Mouse (Mus musculus): ENCODE measurements around the gene Tusc2. TPM values are rescaled to one million over a fixed set of nuclear protein-coding genes. Genes with fewer than 3 reads are reported as not detected.
"Not testable (repeated sequence)": the region's sequence is repeated elsewhere in the genome, so short reads cannot be mapped to it uniquely, and the experiment has no call there.

Tusc2 gene
- polyA plus RNA-seq, 1 experiment from 2014 or later: 98.5 TPM

DNA sequence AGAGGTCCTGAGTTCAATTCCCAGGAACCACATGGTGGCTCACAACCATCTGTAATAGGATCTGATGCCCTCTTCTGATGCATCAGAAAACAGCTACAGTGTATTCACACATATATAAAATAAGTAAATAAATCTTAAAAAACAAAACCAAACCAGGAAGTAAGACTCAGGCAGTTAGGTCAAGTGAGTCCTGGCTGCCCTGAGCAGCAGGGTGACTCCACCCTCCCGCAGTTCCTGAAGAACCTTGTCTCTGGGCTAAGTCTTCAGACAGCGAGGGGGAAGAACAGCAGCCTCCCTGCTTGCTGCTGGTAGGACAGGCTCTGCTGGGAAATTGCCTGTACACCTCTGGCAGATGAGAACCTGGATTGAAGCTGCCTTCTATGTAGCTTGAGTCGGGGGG, 6.7 kb upstream of the Tusc2 start:
- Histone ChIP-seq H3K36me3 (ENCODE audit: control insufficient read depth, insufficient read depth) (peaks cover 30% of the 10 kb centered on the region), H3K27me3 (replicated peaks; ENCODE audit: control insufficient read depth, insufficient read depth, low read length) (peaks cover 13% of the 10 kb centered on the region), H3K27ac (ENCODE audit: low read length) (no peak overlapping the region), H3K4me2 (ENCODE audit: low read length) (no peak overlapping the region), H3K4me3 (replicated peaks; ENCODE audit: low read length) (no peak overlapping the region), H3K9ac (replicated peaks; ENCODE audit: low read depth, low read length) (no peak overlapping the region), H3K9me3 (ENCODE audit: control insufficient read depth, low read length) (no peaks in the 10 kb centered on the region), H3K4me1 (replicated peaks; ENCODE audit: control insufficient read depth, insufficient read depth, low read length) (peaks cover 35% of the 10 kb centered on the region)
- 84% methylated on average over 3 of the region's 3 CpGs for WGBS
- no peak for ATAC-seq

DNA sequence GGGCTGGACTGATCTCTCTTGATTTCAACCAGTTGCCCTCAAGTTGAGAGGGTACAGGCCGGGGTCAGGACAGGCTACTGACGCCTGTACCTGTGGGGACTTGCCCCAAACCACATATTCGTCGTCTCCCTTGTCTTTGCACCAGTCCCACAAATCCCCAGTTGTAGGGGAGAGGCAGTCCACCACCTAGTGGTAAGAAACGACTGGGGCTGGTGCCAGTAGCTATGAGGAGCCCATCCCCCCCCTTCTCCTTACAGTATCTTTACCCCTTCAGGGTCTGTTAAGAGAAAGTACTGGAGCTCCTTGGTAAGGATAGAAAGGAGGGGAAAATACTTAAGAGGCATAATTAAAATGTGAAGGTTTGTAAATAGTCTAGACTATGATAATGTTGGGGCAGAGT, 2.5 kb downstream of the Tusc2 start:
- H3K27me3 ChIP-seq (replicated peaks; ENCODE audit: control insufficient read depth, insufficient read depth, low read length); H3K4me2 ChIP-seq (ENCODE audit: low read length); ATAC-seq; H3K4me3 ChIP-seq (replicated peaks; ENCODE audit: low read length); H3K36me3 ChIP-seq (ENCODE audit: control insufficient read depth, insufficient read depth); H3K27ac ChIP-seq (ENCODE audit: low read length); H3K9ac ChIP-seq (replicated peaks; ENCODE audit: low read depth, low read length); H3K9me3 ChIP-seq (ENCODE audit: control insufficient read depth, low read length): not testable (repeated sequence)
- H3K4me1 ChIP-seq (replicated peaks; ENCODE audit: control insufficient read depth, insufficient read depth, low read length): peaks cover 28% of the 10 kb centered on the region
- 52% methylated on average over 5 of the region's 5 CpGs for WGBS

GRCm38 (mm10) chr9:107566041-107566709, 3.1 kb downstream of the Tusc2 start:
- Histone ChIP-seq H3K9me3 (ENCODE audit: control insufficient read depth, low read length) (no peaks in the 10 kb centered on the region), H3K27ac (ENCODE audit: low read length) (no peak overlapping the region), H3K36me3 (ENCODE audit: control insufficient read depth, insufficient read depth) (peaks cover 8% of the 10 kb centered on the region; the same call in 1 of the 2 replicates), H3K27me3 (replicated peaks; ENCODE audit: control insufficient read depth, insufficient read depth, low read length) (no peaks in the 10 kb centered on the region), H3K4me2 (ENCODE audit: low read length) (no peak overlapping the region), H3K9ac (replicated peaks; ENCODE audit: low read depth, low read length) (no peak overlapping the region), H3K4me3 (replicated peaks; ENCODE audit: low read length) (no peak overlapping the region), H3K4me1 (replicated peaks; ENCODE audit: control insufficient read depth, insufficient read depth, low read length) (peaks cover 34% of the 10 kb centered on the region)
- 59% methylated on average over 15 of the region's 15 CpGs for WGBS
- ATAC-seq: no peak

GRCm38 (mm10) chr9:107566855-107567254, 3.8 kb downstream of the Tusc2 start:
- no peaks in the 10 kb centered on the region for H3K27me3 ChIP-seq (replicated peaks; ENCODE audit: control insufficient read depth, insufficient read depth, low read length)
- H3K36me3 ChIP-seq (ENCODE audit: control insufficient read depth, insufficient read depth): peaks cover 6% of the 10 kb centered on the region
- ATAC-seq: no peak
- no peak overlapping the region for H3K27ac ChIP-seq (ENCODE audit: low read length)
- no peak overlapping the region for H3K9ac ChIP-seq (replicated peaks; ENCODE audit: low read depth, low read length)
- H3K9me3 ChIP-seq (ENCODE audit: control insufficient read depth, low read length): no peaks in the 10 kb centered on the region
- H3K4me2 ChIP-seq (ENCODE audit: low read length): no peak overlapping the region
- no peak overlapping the region for H3K4me3 ChIP-seq (replicated peaks; ENCODE audit: low read length)
- WGBS: 70% methylated on average over 3 of the region's 3 CpGs
- peaks cover 41% of the 10 kb centered on the region for H3K4me1 ChIP-seq (replicated peaks; ENCODE audit: control insufficient read depth, insufficient read depth, low read length)

GRCm38 (mm10) chr9:107567702-107568319, 4.8 kb downstream of the Tusc2 start, which contains the start of gene Hyal2:
Gene Hyal2, plus strand, starts transcription at chr9:107567945.
- peak within 1 kb of the TSS; percentile 83 for H3K4me3 ChIP-seq (replicated peaks; ENCODE audit: low read length)
- no peaks in the 10 kb centered on the region for H3K9me3 ChIP-seq (ENCODE audit: control insufficient read depth, low read length)
- H3K4me2 ChIP-seq (ENCODE audit: low read length): peak within 1 kb of the TSS; percentile 95
- no peaks in the 10 kb centered on the region for H3K27me3 ChIP-seq (replicated peaks; ENCODE audit: control insufficient read depth, insufficient read depth, low read length)
- H3K9ac ChIP-seq (replicated peaks; ENCODE audit: low read depth, low read length): peak within 1 kb of the TSS; percentile 88
- H3K4me1 ChIP-seq (replicated peaks; ENCODE audit: control insufficient read depth, insufficient read depth, low read length): peaks cover 46% of the 10 kb centered on the region
- 7% methylated on average over 18 of the region's 18 CpGs for WGBS
- peak within 1 kb of the TSS; percentile 85 for H3K27ac ChIP-seq (ENCODE audit: low read length)
- peaks cover 15% of the 10 kb centered on the region for H3K36me3 ChIP-seq (ENCODE audit: control insufficient read depth, insufficient read depth)
- ATAC-seq: no peak

DNA sequence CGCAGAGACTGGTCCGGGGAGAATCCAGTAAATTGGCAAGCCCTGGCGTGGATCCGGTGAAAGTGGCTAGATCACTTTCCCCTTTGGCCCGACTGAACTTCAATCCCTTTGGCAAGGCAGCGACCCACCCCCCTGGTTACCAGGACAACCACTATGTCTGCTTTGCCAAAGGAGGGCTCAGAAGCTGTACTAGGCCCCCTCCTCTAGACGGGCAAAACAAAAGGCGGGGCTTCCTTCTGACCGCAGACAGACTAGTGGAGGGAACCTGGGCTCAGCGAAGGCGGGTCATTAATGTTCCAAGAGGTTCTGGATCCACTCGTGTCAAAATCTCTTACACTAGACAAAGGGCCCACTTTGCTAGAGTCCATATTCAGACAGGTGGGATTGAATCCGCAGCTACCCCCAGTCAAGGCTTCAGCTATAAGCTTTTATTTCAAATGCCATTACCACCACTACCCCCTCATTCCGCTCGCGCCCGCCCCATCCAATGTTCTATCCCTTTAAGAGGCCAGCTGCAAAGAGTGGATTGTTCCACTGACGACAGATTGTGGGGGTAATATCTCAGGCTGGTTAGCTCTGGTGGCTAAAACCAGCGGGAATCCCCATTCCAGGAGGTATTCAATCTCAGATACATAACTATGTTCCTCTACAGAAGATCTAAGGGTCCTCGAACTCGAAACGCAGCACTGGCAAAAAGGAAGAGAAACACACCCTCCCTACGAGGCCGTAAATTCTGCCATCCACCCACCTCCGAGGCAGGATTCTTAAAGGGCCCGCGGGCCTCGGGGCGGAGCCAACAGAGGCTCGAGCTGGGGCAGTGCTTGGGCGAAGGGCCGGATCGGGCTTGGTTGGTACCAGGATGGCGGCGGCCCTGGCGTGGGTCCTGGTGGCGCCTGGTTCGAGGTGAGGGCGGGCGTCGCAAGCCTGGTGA, 5.5 kb downstream of the Tusc2 start:
- Histone ChIP-seq H3K9me3 (ENCODE audit: control insufficient read depth, low read length) (no peaks in the 10 kb centered on the region), H3K4me1 (replicated peaks; ENCODE audit: control insufficient read depth, insufficient read depth, low read length) (peaks cover 44% of the 10 kb centered on the region), H3K4me3 (replicated peaks; ENCODE audit: low read length) (peak overlapping the region; percentile 83), H3K4me2 (ENCODE audit: low read length) (peak overlapping the region; percentile 95), H3K27me3 (replicated peaks; ENCODE audit: control insufficient read depth, insufficient read depth, low read length) (no peaks in the 10 kb centered on the region), H3K27ac (ENCODE audit: low read length) (peak overlapping the region; percentile 85), H3K9ac (replicated peaks; ENCODE audit: low read depth, low read length) (peak overlapping the region; percentile 88), H3K36me3 (ENCODE audit: control insufficient read depth, insufficient read depth) (peaks cover 20% of the 10 kb centered on the region)
- peak; percentile 91 for ATAC-seq
- WGBS: under 1% methylated on average over 41 of the region's 41 CpGs

DNA sequence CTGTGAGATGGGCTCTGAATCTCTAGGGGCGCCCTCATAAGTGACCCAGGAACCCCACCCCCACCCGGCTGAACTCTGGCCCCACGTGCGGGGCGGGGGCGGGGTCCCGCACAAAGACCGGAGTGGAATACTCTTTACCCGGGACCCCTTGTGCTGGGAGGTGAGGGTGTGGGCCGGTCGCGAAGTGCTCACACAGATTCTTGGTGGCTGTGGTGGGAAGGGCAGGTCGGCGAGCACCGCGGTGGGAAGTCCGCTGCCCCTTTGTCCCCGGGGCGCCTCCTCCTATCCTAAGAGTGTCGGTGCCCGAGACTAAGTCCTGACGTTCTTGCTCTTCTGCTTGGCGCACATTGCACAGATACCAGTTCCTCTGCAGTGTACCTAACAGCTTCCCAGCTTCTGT, 6.2 kb downstream of the Tusc2 start:
- Histone ChIP-seq H3K4me1 (replicated peaks; ENCODE audit: control insufficient read depth, insufficient read depth, low read length) (peaks cover 38% of the 10 kb centered on the region), H3K27ac (ENCODE audit: low read length) (peak overlapping the region; percentile 85), H3K36me3 (ENCODE audit: control insufficient read depth, insufficient read depth) (peaks cover 22% of the 10 kb centered on the region), H3K27me3 (replicated peaks; ENCODE audit: control insufficient read depth, insufficient read depth, low read length) (no peaks in the 10 kb centered on the region), H3K4me2 (ENCODE audit: low read length) (peak overlapping the region; percentile 95), H3K9ac (replicated peaks; ENCODE audit: low read depth, low read length) (peak overlapping the region; percentile 88), H3K4me3 (replicated peaks; ENCODE audit: low read length) (peak overlapping the region; percentile 83), H3K9me3 (ENCODE audit: control insufficient read depth, low read length) (no peaks in the 10 kb centered on the region)
- WGBS: 0% methylated on average over 23 of the region's 23 CpGs
- peak; percentile 20 for ATAC-seq

GRCm38 (mm10) chr9:107570016-107570415, 7.0 kb downstream of the Tusc2 start:
- no peak for ATAC-seq
- peaks cover 28% of the 10 kb centered on the region for H3K36me3 ChIP-seq (ENCODE audit: control insufficient read depth, insufficient read depth)

GRCm38 (mm10) chr9:107570845-107571244, 7.8 kb downstream of the Tusc2 start:
- WGBS: 94% methylated on average over 21 of the region's 21 CpGs
- H3K4me1 ChIP-seq (replicated peaks; ENCODE audit: control insufficient read depth, insufficient read depth, low read length): peaks cover 38% of the 10 kb centered on the region

More at GRCm38 (mm10) chr9:107570016-107570415, 7.0 kb downstream of the Tusc2 start:
- Histone ChIP-seq H3K4me3 (replicated peaks; ENCODE audit: low read length) (peak overlapping the region; percentile 83), H3K4me1 (replicated peaks; ENCODE audit: control insufficient read depth, insufficient read depth, low read length) (peaks cover 38% of the 10 kb centered on the region), H3K27ac (ENCODE audit: low read length) (no peak overlapping the region), H3K9ac (replicated peaks; ENCODE audit: low read depth, low read length) (peak overlapping the region; percentile 88), H3K9me3 (ENCODE audit: control insufficient read depth, low read length) (no peaks in the 10 kb centered on the region), H3K27me3 (replicated peaks; ENCODE audit: control insufficient read depth, insufficient read depth, low read length) (no peaks in the 10 kb centered on the region), H3K4me2 (ENCODE audit: low read length) (peak overlapping the region; percentile 95)
- 34% methylated on average over 13 of the region's 13 CpGs for WGBS

More at GRCm38 (mm10) chr9:107570845-107571244, 7.8 kb downstream of the Tusc2 start:
- Histone ChIP-seq H3K27ac (ENCODE audit: low read length) (no peak overlapping the region), H3K4me2 (ENCODE audit: low read length) (peak overlapping the region; percentile 95), H3K36me3 (ENCODE audit: control insufficient read depth, insufficient read depth) (peaks cover 27% of the 10 kb centered on the region), H3K9ac (replicated peaks; ENCODE audit: low read depth, low read length) (peak overlapping the region; percentile 88; the same call in 1 of the 2 replicates), H3K4me3 (replicated peaks; ENCODE audit: low read length) (no peak overlapping the region), H3K27me3 (replicated peaks; ENCODE audit: control insufficient read depth, insufficient read depth, low read length) (no peaks in the 10 kb centered on the region), H3K9me3 (ENCODE audit: control insufficient read depth, low read length) (no peaks in the 10 kb centered on the region)
- no peak for ATAC-seq
